Mouse (Mus musculus) heart, embryonic 14.5 days (tissue): Measurements from ENCODE around the gene Marveld3. TPM values are rescaled to one million over a fixed set of nuclear protein-coding genes. Genes with fewer than 3 reads are reported as not detected.

Experiments used
- ATAC-seq: fragments of 200-750 bp; cut with Nextera tagmentation; 2 replicates; pipeline ENCODE4 v1.8.0; 2017; ENCODE audit warnings: low read depth, moderate TSS enrichment; ENCODE audit not compliant: insufficient number of reproducible peaks, insufficient read depth, low FRiP score
- H3K27ac ChIP-seq, 2 experiments: fragments of 200-500 bp in 1 of 2; fragments of 300-500 bp in 1 of 2; sonication (generic) in 1 of 2; replicated peaks in 1 of 2; 2 replicates each; pipeline ENCODE4 v1.5.1; 2012 to 2014; ENCODE audit warnings: low read depth in 2 of 2, low read length in 2 of 2, control low read depth in 1 of 2, mild to moderate bottlenecking in 1 of 2, mixed read lengths in 1 of 2; ENCODE audit not compliant: control insufficient read depth in 1 of 2, insufficient read depth in 1 of 2
- H3K27me3 ChIP-seq: fragments of 300-500 bp; sonication (generic); 2 replicates; pipeline ENCODE4 v1.6.1; 2014; ENCODE audit warnings: mild to moderate bottlenecking, low read length, control low read depth; ENCODE audit not compliant: control insufficient read depth, insufficient read depth
- H3K36me3 ChIP-seq: fragments of 300-500 bp; sonication (generic); 2 replicates; pipeline ENCODE4 v1.6.1; 2014; ENCODE audit warnings: mild to moderate bottlenecking, control low read depth, low read length, mixed read lengths; ENCODE audit not compliant: control insufficient read depth, insufficient read depth
- H3K4me1 ChIP-seq, 2 experiments: fragments of 200-500 bp in 1 of 2; fragments of 300-500 bp in 1 of 2; sonication (generic) in 1 of 2; 2 replicates each; pipeline ENCODE4 v1.6.1; 2012 to 2014; ENCODE audit warnings: low read length in 2 of 2, control low read depth in 1 of 2, mixed read lengths in 1 of 2; ENCODE audit not compliant: control insufficient read depth in 2 of 2, insufficient read depth in 2 of 2
- H3K4me2 ChIP-seq: fragments of 300-500 bp; sonication (generic); 2 replicates; pipeline ENCODE4 v1.6.1; 2014; ENCODE audit warnings: mild to moderate bottlenecking, low read length
- H3K4me3 ChIP-seq, 2 experiments: fragments of 200-500 bp in 1 of 2; fragments of 300-500 bp in 1 of 2; sonication (generic) in 1 of 2; 2 replicates each; pipeline ENCODE4 v1.5.1; 2012 to 2014; ENCODE audit warnings: low read length in 2 of 2, mild to moderate bottlenecking in 2 of 2, control low read depth in 1 of 2, low read depth in 1 of 2, moderate library complexity in 1 of 2; ENCODE audit not compliant: control insufficient read depth in 1 of 2, insufficient read depth in 1 of 2
- H3K9ac ChIP-seq: fragments of 300-500 bp; sonication (generic); 2 replicates; pipeline ENCODE4 v1.6.1; 2014; ENCODE audit warnings: mild to moderate bottlenecking, low read length
- H3K9me3 ChIP-seq: fragments of 300-500 bp; sonication (generic); 2 replicates; pipeline ENCODE4 v1.6.1; 2016; ENCODE audit warnings: low read length, control low read depth; ENCODE audit not compliant: control insufficient read depth
- WGBS: fragments of 180-500 bp; shearing (Covaris S2); extraction: QIAGEN DNeasy Blood & Tissue Kit; methylation state at CpG from one replicate; pipeline ENCODE4 v1.1.7; 2014; 5-methylcytosine and 5-hydroxymethylcytosine counted together
- polyA plus RNA-seq: library from polyadenylated mRNA; unstranded; fragments of >200 nt; fragmentation: Nextera tagmentation; extraction: Ambion mirVana; gene quantifications from 2 replicates; pipeline ENCODE4 v1.2.1, GENCODE M21; 2014

Gene Marveld3
- polyA plus RNA-seq = 0.12 and 0.51 TPM in 2 replicates

GRCm38 (mm10) chr8:109961693-109962367 is at the start of gene Marveld3:
Gene Marveld3 (minus strand): TSS chr8:109962203.
- Histone ChIP-seq H3K4me2 (peak within 1 kb of the TSS; percentile 84), H3K4me3 (peak within 1 kb of the TSS; percentile 38 to 45), H3K9ac (peak within 1 kb of the TSS; percentile 26; the same call in 1 of the 2 replicates), H3K4me1 (peaks cover 13 to 27% of the 10 kb centered on the region in 2 experiments), H3K27me3 (peaks cover 44% of the 10 kb centered on the region), H3K9me3 (no peaks in the 10 kb centered on the region), H3K27ac (no peak within 1 kb of the TSS), H3K36me3 (no peaks in the 10 kb centered on the region)
- WGBS = 4% methylated on average over 64 of the region's 64 CpGs
- 0 out of 2 replicates have a peak, but pooled peaks have one; percentile 56 for ATAC-seq

- Histone ChIP-seq H3K4me1 (no peaks in the 10 kb centered on the region), H3K9me3 (no peaks in the 10 kb centered on the region), H3K36me3 (no peaks in the 10 kb centered on the region), H3K27me3 (no peaks in the 10 kb centered on the region), H3K4me3 (no peak overlapping the region), H3K9ac (no peak overlapping the region), H3K27ac (no peak overlapping the region), H3K4me2 (no peak overlapping the region)
- no peak for ATAC-seq
- WGBS = 32% methylated on average over 5 of the region's 5 CpGs
Observed at GRCm38 (mm10) chr8:110010868-110011267, 48.9 kb upstream of the Marveld3 start.

GRCm38 (mm10) chr8:110008995-110009446 is 47.0 kb upstream of the Marveld3 start:
- WGBS = 64% methylated on average over 8 of the region's 8 CpGs

GRCm38 (mm10) chr8:110008228-110008994 is 46.4 kb upstream of the Marveld3 start:
- Histone ChIP-seq H3K27me3 (no peaks in the 10 kb centered on the region), H3K9ac (no peak overlapping the region), H3K4me3 (no peak overlapping the region), H3K9me3 (no peaks in the 10 kb centered on the region), H3K36me3 (no peaks in the 10 kb centered on the region), H3K4me2 (no peak overlapping the region), H3K4me1 (no peaks in the 10 kb centered on the region), H3K27ac (no peak overlapping the region)
- WGBS = 71% methylated on average over 26 of the region's 26 CpGs
- no peak for ATAC-seq

More at GRCm38 (mm10) chr8:110008995-110009446, 47.0 kb upstream of the Marveld3 start:
- no peaks in the 10 kb centered on the region for H3K36me3 ChIP-seq
- H3K9ac ChIP-seq = no peak overlapping the region
- H3K27me3 ChIP-seq = no peaks in the 10 kb centered on the region
- H3K9me3 ChIP-seq = no peaks in the 10 kb centered on the region
- no peak overlapping the region for H3K4me3 ChIP-seq
- no peak overlapping the region for H3K27ac ChIP-seq
- H3K4me2 ChIP-seq = no peak overlapping the region
- H3K4me1 ChIP-seq = no peaks in the 10 kb centered on the region
- no peak for ATAC-seq

- Histone ChIP-seq H3K4me1 (no peaks in the 10 kb centered on the region), H3K36me3 (no peaks in the 10 kb centered on the region), H3K4me2 (no peak overlapping the region), H3K9ac (no peak overlapping the region), H3K27ac (no peak overlapping the region), H3K9me3 (no peaks in the 10 kb centered on the region), H3K27me3 (no peaks in the 10 kb centered on the region), H3K4me3 (no peak overlapping the region)
- WGBS = 60% methylated on average over 17 of the region's 17 CpGs
- no peak for ATAC-seq
Observed at GRCm38 (mm10) chr8:110006312-110007023, 44.5 kb upstream of the Marveld3 start.

GRCm38 (mm10) chr8:110004300-110004699 is 42.3 kb upstream of the Marveld3 start:
- Histone ChIP-seq H3K4me2 (no peak overlapping the region), H3K4me3 (no peak overlapping the region), H3K36me3 (no peaks in the 10 kb centered on the region), H3K27me3 (no peaks in the 10 kb centered on the region), H3K4me1 (no peaks in the 10 kb centered on the region), H3K27ac (no peak overlapping the region), H3K9me3 (no peaks in the 10 kb centered on the region), H3K9ac (no peak overlapping the region)
- WGBS = 71% methylated on average over 5 of the region's 5 CpGs
- no peak for ATAC-seq

DNA sequence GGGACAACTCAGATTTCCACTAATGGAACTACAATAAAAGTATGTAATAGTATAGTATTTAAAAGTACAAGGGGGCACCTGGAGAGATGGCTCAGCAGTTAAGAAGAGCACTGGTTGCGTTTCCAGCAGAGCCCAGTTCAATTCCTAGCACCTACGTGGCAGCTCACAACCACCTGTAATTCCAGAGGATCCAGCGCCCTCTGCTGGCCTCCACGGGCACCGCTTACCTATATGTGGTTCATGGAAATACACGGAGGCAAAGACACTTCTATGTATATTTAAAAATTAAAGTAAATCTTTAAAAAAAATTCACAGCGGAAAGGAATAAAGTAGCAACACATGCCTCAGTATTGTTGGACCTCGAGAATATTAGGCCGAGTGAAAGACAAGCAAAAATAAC is 41.0 kb upstream of the Marveld3 start:
- no peak overlapping the region for H3K27ac ChIP-seq
- no peaks in the 10 kb centered on the region for H3K27me3 ChIP-seq
- 33% methylated on average over 9 of the region's 9 CpGs for WGBS
- H3K4me2 ChIP-seq = no peak overlapping the region
- no peaks in the 10 kb centered on the region for H3K36me3 ChIP-seq
- no peaks in the 10 kb centered on the region for H3K9me3 ChIP-seq
- ATAC-seq = no peak
- H3K9ac ChIP-seq = no peak overlapping the region
- H3K4me3 ChIP-seq = no peak overlapping the region
- H3K4me1 ChIP-seq = no peaks in the 10 kb centered on the region
